Mouse (Mus musculus) forebrain, embryonic 13.5 days (tissue): ENCODE measurements around the gene Crtc1. TPM values are rescaled to one million over a fixed set of nuclear protein-coding genes. Genes with fewer than 3 reads are reported as not detected.

Experiments
- ATAC-seq: fragments of 200-750 bp; cut with Nextera tagmentation; 2 replicates; pipeline ENCODE4 v1.8.0; 2017
- H3K27ac ChIP-seq: fragments of 300-500 bp; sonication (generic); 2 replicates; pipeline ENCODE4 v1.5.1; 2015; ENCODE audit warnings: inconsistent platforms, mild to moderate bottlenecking, moderate library complexity
- H3K27me3 ChIP-seq: fragments of 300-500 bp; sonication (generic); 2 replicates; pipeline ENCODE4 v1.6.1; 2015; ENCODE audit warnings: mild to moderate bottlenecking, inconsistent platforms
- H3K36me3 ChIP-seq: fragments of 300-500 bp; sonication (generic); 2 replicates; pipeline ENCODE4 v1.6.1; 2015; ENCODE audit warnings: mild to moderate bottlenecking, inconsistent platforms; ENCODE audit not compliant: poor library complexity, severe bottlenecking
- H3K4me1 ChIP-seq: fragments of 300-500 bp; sonication (generic); 2 replicates; pipeline ENCODE4 v1.6.1; 2015; ENCODE audit warnings: inconsistent platforms
- H3K4me2 ChIP-seq: fragments of 300-500 bp; sonication (generic); 2 replicates; pipeline ENCODE4 v1.6.1; 2015; ENCODE audit warnings: inconsistent platforms, mild to moderate bottlenecking, moderate library complexity
- H3K4me3 ChIP-seq: fragments of 300-500 bp; sonication (generic); 2 replicates; pipeline ENCODE4 v1.5.1; 2015; ENCODE audit warnings: mild to moderate bottlenecking, inconsistent platforms
- H3K9ac ChIP-seq: fragments of 300-500 bp; sonication (generic); 2 replicates; pipeline ENCODE4 v1.6.1; 2015; ENCODE audit warnings: mild to moderate bottlenecking, inconsistent platforms
- H3K9me3 ChIP-seq: fragments of 300-500 bp; sonication (generic); replicated peaks from 2 replicates; pipeline ENCODE4 v1.6.1; 2016; ENCODE audit warnings: inconsistent platforms
- WGBS: fragments of 180-500 bp; shearing (Covaris S2); methylation state at CpG from one replicate; pipeline ENCODE4 v1.1.7; 2015; 5-methylcytosine and 5-hydroxymethylcytosine counted together
- polyA plus RNA-seq: library from polyadenylated mRNA; unstranded; fragments of >200 nt; fragmentation: Nextera tagmentation; extraction: Ambion mirVana; gene quantifications from 2 replicates; pipeline ENCODE4 v1.2.1, GENCODE M21; 2015

The Crtc1 gene
- 23.4 and 28.2 TPM in 2 replicates for polyA plus RNA-seq

GRCm38 (mm10) chr8:70439055-70439847 is at the start of gene Crtc1:
Gene Crtc1 (minus strand): TSS chr8:70439579.
- no peaks in the 10 kb centered on the region for H3K27me3 ChIP-seq
- H3K9me3 ChIP-seq, result no peaks in the 10 kb centered on the region
- H3K27ac ChIP-seq, result peak within 1 kb of the TSS; percentile 87
- no peaks in the 10 kb centered on the region for H3K36me3 ChIP-seq
- under 1% methylated on average over 67 of the region's 70 CpGs for WGBS
- ATAC-seq, result peak; percentile 98
- peak within 1 kb of the TSS; percentile 63 for H3K4me3 ChIP-seq
- H3K4me1 ChIP-seq, result peaks cover 17% of the 10 kb centered on the region
- peak within 1 kb of the TSS; percentile 78 for H3K9ac ChIP-seq
- H3K4me2 ChIP-seq, result peak within 1 kb of the TSS; percentile 83

- no peak overlapping the region for H3K9ac ChIP-seq
- ATAC-seq, result no peak
- WGBS, result 2% methylated on average over 14 of the region's 14 CpGs
- H3K4me2 ChIP-seq, result peak overlapping the region; percentile 72
- H3K27ac ChIP-seq, result no peak overlapping the region
- H3K27me3 ChIP-seq, result peaks cover 98% of the 10 kb centered on the region
- H3K4me1 ChIP-seq, result peaks cover 56% of the 10 kb centered on the region
- H3K9me3 ChIP-seq, result no peaks in the 10 kb centered on the region
- no peaks in the 10 kb centered on the region for H3K36me3 ChIP-seq
- peak overlapping the region; percentile 10; the same call in 1 of the 2 replicates for H3K4me3 ChIP-seq
Observed at GRCm38 (mm10) chr8:70488931-70489470, 49.6 kb upstream of the Crtc1 start.

- Histone ChIP-seq H3K4me3 (peak overlapping the region; percentile 32), H3K27me3 (peaks cover 98% of the 10 kb centered on the region), H3K9me3 (no peaks in the 10 kb centered on the region), H3K9ac (peak overlapping the region; percentile 37; the same call in 1 of the 2 replicates), H3K4me2 (peak overlapping the region; percentile 72), H3K36me3 (no peaks in the 10 kb centered on the region), H3K4me1 (peaks cover 48% of the 10 kb centered on the region), H3K27ac (no peak overlapping the region)
- 2% methylated on average over 49 of the region's 55 CpGs for WGBS
- ATAC-seq, result no peak; the same call in 1 of the 2 replicates
Observed at GRCm38 (mm10) chr8:70487993-70488796, 48.8 kb upstream of the Crtc1 start.

- no peak within 1 kb of the TSS for H3K27ac ChIP-seq
- H3K36me3 ChIP-seq, result no peaks in the 10 kb centered on the region
- H3K4me1 ChIP-seq, result peaks cover 38% of the 10 kb centered on the region
- H3K4me3 ChIP-seq, result peak within 1 kb of the TSS; percentile 51
- WGBS, result 3% methylated on average over 32 of the region's 33 CpGs
- peak within 1 kb of the TSS; percentile 72 for H3K4me2 ChIP-seq
- peak; percentile 73 for ATAC-seq
- H3K27me3 ChIP-seq, result peaks cover 95% of the 10 kb centered on the region
- H3K9ac ChIP-seq, result peak within 1 kb of the TSS; percentile 75
- no peaks in the 10 kb centered on the region for H3K9me3 ChIP-seq
Observed at GRCm38 (mm10) chr8:70486941-70487520, 47.7 kb upstream of the Crtc1 start, which contains the start of gene Tmem59l. Gene Tmem59l (minus strand): TSS chr8:70487358.

GRCm38 (mm10) chr8:70486191-70486681 is 46.9 kb upstream of the Crtc1 start:
- H3K36me3 ChIP-seq, result no peaks in the 10 kb centered on the region
- 47% methylated on average over 7 of the region's 7 CpGs for WGBS
- H3K27ac ChIP-seq, result no peak overlapping the region
- H3K9ac ChIP-seq, result peak overlapping the region; percentile 75; the same call in 1 of the 2 replicates
- peaks cover 90% of the 10 kb centered on the region for H3K27me3 ChIP-seq
- no peak for ATAC-seq
- H3K4me2 ChIP-seq, result peak overlapping the region; percentile 72
- H3K9me3 ChIP-seq, result no peaks in the 10 kb centered on the region
- peak overlapping the region; percentile 51 for H3K4me3 ChIP-seq
- peaks cover 35% of the 10 kb centered on the region for H3K4me1 ChIP-seq

GRCm38 (mm10) chr8:70482943-70483342 is 43.6 kb upstream of the Crtc1 start:
- peaks cover 77% of the 10 kb centered on the region for H3K27me3 ChIP-seq
- no peak overlapping the region for H3K4me3 ChIP-seq
- WGBS, result 58% methylated on average over 2 of the region's 2 CpGs
- no peaks in the 10 kb centered on the region for H3K36me3 ChIP-seq
- no peak overlapping the region for H3K4me2 ChIP-seq
- no peaks in the 10 kb centered on the region for H3K9me3 ChIP-seq
- no peak overlapping the region for H3K9ac ChIP-seq
- no peak overlapping the region for H3K27ac ChIP-seq
- peaks cover 10% of the 10 kb centered on the region; the same call in 1 of the 2 replicates for H3K4me1 ChIP-seq
- no peak for ATAC-seq

GRCm38 (mm10) chr8:70481908-70482307 is 42.5 kb upstream of the Crtc1 start:
- Histone ChIP-seq H3K4me2 (no peak overlapping the region), H3K27me3 (peaks cover 75% of the 10 kb centered on the region), H3K4me3 (no peak overlapping the region), H3K9me3 (no peaks in the 10 kb centered on the region), H3K4me1 (peaks cover 5% of the 10 kb centered on the region; the same call in 1 of the 2 replicates), H3K36me3 (no peaks in the 10 kb centered on the region), H3K27ac (no peak overlapping the region), H3K9ac (no peak overlapping the region)
- WGBS, result 81% methylated on average over 3 of the region's 3 CpGs
- no peak for ATAC-seq

- Histone ChIP-seq H3K36me3 (0 out of 2 replicates have a peak, but pooled peaks cover 3% of the 10 kb centered on the region), H3K4me3 (peak overlapping the region; percentile 68), H3K4me1 (peaks cover 7% of the 10 kb centered on the region), H3K27ac (no peak overlapping the region), H3K27me3 (peaks cover 31% of the 10 kb centered on the region), H3K9me3 (no peaks in the 10 kb centered on the region), H3K9ac (no peak overlapping the region), H3K4me2 (peak overlapping the region; percentile 77)
- WGBS, result 2% methylated on average over 21 of the region's 21 CpGs
- ATAC-seq, result peak; percentile 52
Observed at GRCm38 (mm10) chr8:70477269-70477982, 38.0 kb upstream of the Crtc1 start.

GRCm38 (mm10) chr8:70476333-70477268 is 37.2 kb upstream of the Crtc1 start, which contains the start of gene Klhl26:
Gene Klhl26 (minus strand): TSS chr8:70476968.
- H3K36me3 ChIP-seq, result 0 out of 2 replicates have a peak, but pooled peaks cover 3% of the 10 kb centered on the region
- H3K9ac ChIP-seq, result peak within 1 kb of the TSS; percentile 84
- H3K4me1 ChIP-seq, result peaks cover 7% of the 10 kb centered on the region
- peak within 1 kb of the TSS; percentile 77 for H3K4me2 ChIP-seq
- no peak within 1 kb of the TSS for H3K27ac ChIP-seq
- H3K4me3 ChIP-seq, result peak within 1 kb of the TSS; percentile 68
- peaks cover 27% of the 10 kb centered on the region for H3K27me3 ChIP-seq
- no peaks in the 10 kb centered on the region for H3K9me3 ChIP-seq
- under 1% methylated on average over 53 of the region's 53 CpGs for WGBS
- peak; percentile 90 for ATAC-seq

- WGBS, result 92% methylated on average over 7 of the region's 7 CpGs
- H3K4me2 ChIP-seq, result no peak overlapping the region
- H3K4me1 ChIP-seq, result peaks cover 7% of the 10 kb centered on the region
- H3K9me3 ChIP-seq, result no peaks in the 10 kb centered on the region
- H3K36me3 ChIP-seq, result peaks cover 7% of the 10 kb centered on the region; the same call in 1 of the 2 replicates
- no peak for ATAC-seq
- H3K4me3 ChIP-seq, result no peak overlapping the region
- H3K27me3 ChIP-seq, result no peaks in the 10 kb centered on the region
- H3K27ac ChIP-seq, result no peak overlapping the region
- no peak overlapping the region for H3K9ac ChIP-seq
Observed at GRCm38 (mm10) chr8:70471856-70472255, 32.5 kb upstream of the Crtc1 start.
